In genomic region chr16:30602684-30603530, GRCm38 (mm10) we compare ENCODE assay signal across 8 mouse cellular contexts. TPM values are rescaled to one million over a fixed set of nuclear protein-coding genes. Genes with fewer than 3 reads are reported as not detected.
A peak's percentile ranks its signal among the peaks of the same experiment; 100 is the strongest.
DNase-seq lines count a peak whose midpoint lies in the region; ATAC-seq lines count a peak whose summit lies in the region.

No protein-coding gene starts in this region.

- WGBS in heart, embryonic 12.5 days, result 34% methylated on average over 18 of the region's 18 CpGs
- whole genome bisulfite sequencing in intestine, embryonic 15.5 days, result 49% methylated on average over 18 of the region's 18 CpGs
- 34% methylated on average over 18 of the region's 18 CpGs for WGBS in midbrain, embryonic 14.5 days

- H3K36me3 ChIP-seq in heart, embryonic 12.5 days, result no peaks in the 10 kb centered on the region
- H3K36me3 ChIP-seq in intestine, embryonic 15.5 days, result no peaks in the 10 kb centered on the region
- no peaks in the 10 kb centered on the region for H3K36me3 ChIP-seq in midbrain, embryonic 14.5 days (ENCODE audit: control insufficient read depth, insufficient read depth, low read length)

- H3K4me3 ChIP-seq in heart, embryonic 12.5 days, result peak overlapping the region; percentile 15
- no peak overlapping the region for H3K4me3 ChIP-seq in intestine, embryonic 15.5 days (replicated peaks)
- H3K4me3 ChIP-seq in midbrain, embryonic 14.5 days (replicated peaks; ENCODE audit: low read depth, low read length), result no peak overlapping the region

- no peak for ATAC-seq in heart, embryonic 12.5 days (ENCODE audit: insufficient number of reproducible peaks, low FRiP score)
- ATAC-seq in intestine, embryonic 15.5 days, result no peak
- ATAC-seq in midbrain, embryonic 14.5 days (ENCODE audit: low FRiP score, low TSS enrichment), result no peak
- ATAC-seq in erythroblast, adult 5-6 weeks (replicated peaks; ENCODE audit: low FRiP score, poor library complexity, severe bottlenecking), result no peak

- intact Hi-C loops in heart, postnatal 36 days (cut with DNase I), result loop anchor here (2.0 kb wide), 1 partner anchor 52 kb away; no protein-coding TSS in a partner anchor

- DNase-seq in heart, postnatal 36 days, result no peak
- peak; percentile 34 for DNase-seq in embryo, embryonic 10 days (ENCODE audit: low spot score)
- no peak for DNase-seq in midbrain, embryonic 14.5 days
- no peak for DNase-seq in frontal cortex, adult 2 months (ENCODE audit: extremely low spot score in 1 of 2, low spot score in 1 of 2)
- no peak for DNase-seq in ovary, postnatal 10 days (ENCODE audit: low spot score)

- peaks cover 42% of the 10 kb centered on the region for H3K4me1 ChIP-seq in heart, embryonic 12.5 days (replicated peaks)
- H3K4me1 ChIP-seq in intestine, embryonic 15.5 days (replicated peaks), result peaks cover 26% of the 10 kb centered on the region
- H3K4me1 ChIP-seq in midbrain, embryonic 14.5 days (ENCODE audit: control insufficient read depth, insufficient read depth, low read length), result peaks cover 17% of the 10 kb centered on the region; the same call in 1 of the 2 replicates

- H3K27me3 ChIP-seq in heart, embryonic 12.5 days (replicated peaks), result no peaks in the 10 kb centered on the region
- peaks cover 12% of the 10 kb centered on the region; the same call in 1 of the 2 replicates for H3K27me3 ChIP-seq in intestine, embryonic 15.5 days (replicated peaks)
- peaks cover 16% of the 10 kb centered on the region for H3K27me3 ChIP-seq in midbrain, embryonic 14.5 days (ENCODE audit: control insufficient read depth, insufficient read depth, low read length)

- H3K4me2 ChIP-seq in heart, embryonic 12.5 days, result peak overlapping the region; percentile 57
- H3K4me2 ChIP-seq in intestine, embryonic 15.5 days (replicated peaks), result peak overlapping the region; percentile 24; the same call in 1 of the 2 replicates
- peak overlapping the region; percentile 15; the same call in 1 of the 2 replicates for H3K4me2 ChIP-seq in midbrain, embryonic 14.5 days (ENCODE audit: low read length)

- H3K27ac ChIP-seq in heart, embryonic 12.5 days (ENCODE audit: poor library complexity, severe bottlenecking), result 0 out of 2 replicates have a peak overlapping the region, but pooled peaks have one; percentile 17
- H3K27ac ChIP-seq in intestine, embryonic 15.5 days, result 0 out of 2 replicates have a peak overlapping the region, but pooled peaks have one; percentile 2
- H3K27ac ChIP-seq in midbrain, embryonic 14.5 days (replicated peaks; ENCODE audit: low read depth, low read length), result no peak overlapping the region

- H3K9me3 ChIP-seq in heart, embryonic 12.5 days (replicated peaks), result no peaks in the 10 kb centered on the region
- H3K9me3 ChIP-seq in intestine, embryonic 15.5 days, result no peaks in the 10 kb centered on the region
- H3K9me3 ChIP-seq in midbrain, embryonic 14.5 days (ENCODE audit: control insufficient read depth, low read length), result no peaks in the 10 kb centered on the region

- peak overlapping the region; percentile 63 for H3K9ac ChIP-seq in heart, embryonic 12.5 days
- no peak overlapping the region for H3K9ac ChIP-seq in intestine, embryonic 15.5 days
- H3K9ac ChIP-seq in midbrain, embryonic 14.5 days (replicated peaks; ENCODE audit: low read length), result no peak overlapping the region

RNA-seq across cellular contexts. Expression of gene Fam43a, which starts 3.4 kb away (rescaled TPM):
- polyA plus RNA-seq in heart, embryonic 12.5 days (2016; fragmentation: Nextera tagmentation; extraction: Ambion mirVana), result 14.5 and 15.4 TPM in 2 replicates
- 10 to 100 TPM; 27.4 to 31.6 TPM for total RNA-seq in heart, postnatal 36 days (2021)
- polyA plus RNA-seq in intestine, embryonic 15.5 days (2015; fragmentation: Nextera tagmentation; extraction: Ambion mirVana), result 12.1 and 12.5 TPM in 2 replicates
- 5.1 and 5.9 TPM in 2 replicates for polyA plus RNA-seq in midbrain, embryonic 14.5 days (2014; fragmentation: Nextera tagmentation; extraction: Ambion mirVana)
- polyA plus RNA-seq in frontal cortex, adult 2 months (2012; rRNA removed), result 13.6 and 17.6 TPM in 2 replicates
- 0.58 and 0.63 TPM in 2 replicates for total RNA-seq in erythroblast, adult 5-6 weeks (2015; ENCODE audit: low replicate concordance)
- 0.84 and 1.4 TPM in 2 replicates for total RNA-seq in erythroblast, adult 5-6 weeks (2017; ENCODE audit: low replicate concordance)

RNA-seq across cellular contexts. Expression of gene Lsg1, which starts 15.5 kb away (rescaled TPM):
- 42.9 and 48.1 TPM in 2 replicates for polyA plus RNA-seq in heart, embryonic 12.5 days (2016; fragmentation: Nextera tagmentation; extraction: Ambion mirVana)
- total RNA-seq in heart, postnatal 36 days (2021), result 10 to 100 TPM; 19.6 to 20.4 TPM
- polyA plus RNA-seq in intestine, embryonic 15.5 days (2015; fragmentation: Nextera tagmentation; extraction: Ambion mirVana), result 55.2 and 57.3 TPM in 2 replicates
- polyA plus RNA-seq in midbrain, embryonic 14.5 days (2014; fragmentation: Nextera tagmentation; extraction: Ambion mirVana), result 43.2 and 55.0 TPM in 2 replicates
- polyA plus RNA-seq in frontal cortex, adult 2 months (2012; rRNA removed), result 17.4 and 17.9 TPM in 2 replicates
- total RNA-seq in erythroblast, adult 5-6 weeks (2015; ENCODE audit: low replicate concordance), result 9.2 and 11.5 TPM in 2 replicates
- total RNA-seq in erythroblast, adult 5-6 weeks (2017; ENCODE audit: low replicate concordance), result 18.0 and 36.7 TPM in 2 replicates

RNA-seq across cellular contexts. Expression of gene Tmem44, which starts 52.3 kb away (rescaled TPM):
- polyA plus RNA-seq in heart, embryonic 12.5 days (2016; fragmentation: Nextera tagmentation; extraction: Ambion mirVana), result 23.8 and 26.9 TPM in 2 replicates
- 1 to 10 TPM; 5.1 to 8.5 TPM for total RNA-seq in heart, postnatal 36 days (2021)
- 9.1 and 10.0 TPM in 2 replicates for polyA plus RNA-seq in intestine, embryonic 15.5 days (2015; fragmentation: Nextera tagmentation; extraction: Ambion mirVana)
- polyA plus RNA-seq in midbrain, embryonic 14.5 days (2014; fragmentation: Nextera tagmentation; extraction: Ambion mirVana), result 76.3 and 79.2 TPM in 2 replicates
- 63.2 and 67.7 TPM in 2 replicates for polyA plus RNA-seq in frontal cortex, adult 2 months (2012; rRNA removed)
- 0.21 TPM in 1 of 2 replicates, not detected in the other for total RNA-seq in erythroblast, adult 5-6 weeks (2015; ENCODE audit: low replicate concordance)
- 0.70 and 0.77 TPM in 2 replicates for total RNA-seq in erythroblast, adult 5-6 weeks (2017; ENCODE audit: low replicate concordance)
